Mouse (Mus musculus) heart, embryonic 15.5 days (tissue): Measurements from ENCODE around the gene Vamp1. TPM values are rescaled to one million over a fixed set of nuclear protein-coding genes. Genes with fewer than 3 reads are reported as not detected.

Experiments used
- ATAC-seq: fragments of 200-750 bp; cut with Nextera tagmentation; replicated peaks from 2 replicates; pipeline ENCODE4 v1.8.0; 2017; ENCODE audit warnings: low read depth, moderate TSS enrichment; ENCODE audit not compliant: insufficient number of reproducible peaks, insufficient read depth, low FRiP score
- H3K27ac ChIP-seq: fragments of 300-500 bp; sonication (generic); 2 replicates; pipeline ENCODE4 v1.5.1; 2015; ENCODE audit warnings: mild to moderate bottlenecking, inconsistent platforms
- H3K27me3 ChIP-seq: fragments of 300-500 bp; sonication (generic); 2 replicates; pipeline ENCODE4 v1.6.1; 2015; ENCODE audit warnings: inconsistent platforms
- H3K36me3 ChIP-seq: fragments of 300-500 bp; sonication (generic); 2 replicates; pipeline ENCODE4 v1.6.1; 2015; ENCODE audit warnings: mild to moderate bottlenecking, inconsistent platforms
- H3K4me1 ChIP-seq: fragments of 300-500 bp; sonication (generic); replicated peaks from 2 replicates; pipeline ENCODE4 v1.6.1; 2015; ENCODE audit warnings: inconsistent platforms
- H3K4me2 ChIP-seq: fragments of 300-500 bp; sonication (generic); 2 replicates; pipeline ENCODE4 v1.6.1; 2015; ENCODE audit warnings: inconsistent platforms, mild to moderate bottlenecking, moderate library complexity
- H3K4me3 ChIP-seq: fragments of 300-500 bp; sonication (generic); 2 replicates; pipeline ENCODE4 v1.5.1; 2015; ENCODE audit warnings: mild to moderate bottlenecking, inconsistent platforms
- H3K9ac ChIP-seq: fragments of 300-500 bp; sonication (generic); 2 replicates; pipeline ENCODE4 v1.6.1; 2015; ENCODE audit warnings: mild to moderate bottlenecking, inconsistent platforms
- H3K9me3 ChIP-seq: fragments of 300-500 bp; sonication (generic); replicated peaks from 2 replicates; pipeline ENCODE4 v1.6.1; 2016; ENCODE audit warnings: inconsistent platforms
- WGBS: fragments of 180-500 bp; shearing (Covaris S2); methylation state at CpG from one replicate; pipeline ENCODE4 v1.1.7; 2015; ENCODE audit warnings: mixed read lengths; 5-methylcytosine and 5-hydroxymethylcytosine counted together
- polyA plus RNA-seq: library from polyadenylated mRNA; unstranded; fragments of >200 nt; fragmentation: Nextera tagmentation; extraction: Ambion mirVana; gene quantifications from 2 replicates; pipeline ENCODE4 v1.2.1, GENCODE M21; 2015

Vamp1 gene
- polyA plus RNA-seq, 1 experiment from 2014 or later = 5.3 TPM

DNA sequence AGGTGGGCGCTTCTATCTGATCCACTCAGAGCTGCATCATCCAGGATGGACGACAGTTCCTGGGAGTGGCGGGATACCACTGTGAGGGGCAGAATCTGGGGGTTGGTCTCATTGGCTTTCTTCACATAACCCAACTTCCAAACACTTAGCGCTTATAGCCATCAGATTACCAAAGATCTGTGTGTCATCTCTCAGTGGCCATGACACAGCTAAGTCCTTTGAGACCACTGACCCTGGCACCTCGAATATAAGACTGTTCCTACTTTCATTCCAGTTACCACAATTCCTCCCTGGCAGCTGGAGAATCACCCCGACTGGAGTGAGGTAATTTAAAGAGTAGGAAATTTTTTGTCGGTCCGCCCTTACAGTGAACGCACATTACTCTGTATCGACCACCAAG, 29.1 kb upstream of the Vamp1 start:
- H3K9ac ChIP-seq = no peak overlapping the region
- peaks cover 11% of the 10 kb centered on the region for H3K4me1 ChIP-seq
- H3K27ac ChIP-seq = no peak overlapping the region
- WGBS = 92% methylated on average over 10 of the region's 10 CpGs
- ATAC-seq = no peak
- no peak overlapping the region for H3K4me3 ChIP-seq
- H3K27me3 ChIP-seq = no peaks in the 10 kb centered on the region
- no peak overlapping the region for H3K4me2 ChIP-seq
- peaks cover 83% of the 10 kb centered on the region for H3K36me3 ChIP-seq
- no peaks in the 10 kb centered on the region for H3K9me3 ChIP-seq

DNA sequence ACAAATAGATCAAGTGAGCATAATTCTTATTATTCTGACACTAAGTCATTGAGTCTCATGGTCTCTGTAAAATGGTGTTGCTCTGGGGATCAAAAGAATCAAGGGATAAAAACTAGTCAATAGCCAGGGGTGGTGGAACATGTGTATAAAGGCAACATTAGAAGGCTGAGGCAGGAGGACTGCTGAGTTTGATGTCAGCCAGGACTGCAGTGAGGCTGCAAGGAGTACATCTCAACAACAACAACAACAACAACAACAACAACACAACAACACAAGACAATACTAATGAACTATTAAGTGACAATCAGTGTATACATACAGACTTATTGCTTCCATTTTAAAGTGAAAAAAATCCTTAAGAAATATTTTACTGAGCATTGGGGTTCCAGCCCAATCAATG, 24.5 kb upstream of the Vamp1 start:
- peak overlapping the region; percentile 71 for H3K9ac ChIP-seq
- H3K27ac ChIP-seq = peak overlapping the region; percentile 100
- H3K4me1 ChIP-seq = peaks cover 23% of the 10 kb centered on the region
- H3K36me3 ChIP-seq = peaks cover 60% of the 10 kb centered on the region
- no peaks in the 10 kb centered on the region for H3K27me3 ChIP-seq
- no peaks in the 10 kb centered on the region for H3K9me3 ChIP-seq
- ATAC-seq = no peak
- H3K4me3 ChIP-seq = peak overlapping the region; percentile 80
- H3K4me2 ChIP-seq = peak overlapping the region; percentile 59

GRCm38 (mm10) chr6:125191332-125192015, 23.9 kb upstream of the Vamp1 start, which contains the start of the genes Ncapd2 and Mrpl51:
Ncapd2 (minus strand) TSS chr6:125191701.
Mrpl51 (plus strand) TSS chr6:125191801.
- Histone ChIP-seq H3K9ac (peak within 1 kb of the TSS; percentile 86), H3K4me3 (peak within 1 kb of the TSS; percentile 80), H3K9me3 (no peaks in the 10 kb centered on the region), H3K4me1 (peaks cover 23% of the 10 kb centered on the region), H3K27ac (peak within 1 kb of the TSS; percentile 100), H3K4me2 (peak within 1 kb of the TSS; percentile 81), H3K36me3 (peaks cover 54% of the 10 kb centered on the region), H3K27me3 (no peaks in the 10 kb centered on the region)
- ATAC-seq = peak; percentile 95
- under 1% methylated on average over 54 of the region's 54 CpGs for WGBS

DNA sequence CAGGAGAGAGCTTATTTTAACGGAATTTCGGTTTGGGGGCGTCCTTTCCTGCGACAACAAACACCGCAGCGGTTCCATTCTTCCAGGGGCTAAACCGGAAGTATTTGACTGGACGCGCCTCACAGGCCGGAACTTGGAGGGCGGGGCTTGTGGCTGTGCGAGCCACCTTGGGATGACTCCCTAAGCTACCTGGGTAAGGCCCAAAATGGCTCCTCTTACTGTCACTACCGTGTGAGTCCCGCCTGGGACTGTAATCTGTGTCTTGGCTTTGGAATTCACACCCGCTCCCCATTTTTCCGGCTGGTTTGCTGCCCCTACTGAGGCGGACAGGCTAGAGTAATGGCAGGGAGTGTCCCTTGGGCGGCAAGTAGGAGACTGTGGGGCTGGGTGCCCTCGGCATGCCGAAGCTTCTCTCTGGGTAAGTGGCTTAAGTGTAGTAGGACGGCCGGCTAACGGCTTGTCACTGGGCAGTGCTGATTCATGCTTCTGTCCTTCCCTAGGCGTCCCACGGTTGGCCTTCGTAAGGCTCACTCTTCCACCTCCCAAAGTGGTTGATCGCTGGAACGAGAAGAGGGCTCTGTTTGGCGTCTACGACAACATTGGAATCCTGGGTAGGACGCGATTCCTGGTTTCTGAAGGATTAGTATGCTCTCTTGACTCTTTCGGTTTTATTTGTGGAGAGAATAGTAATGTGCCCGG, 23.2 kb upstream of the Vamp1 start:
- peaks cover 47% of the 10 kb centered on the region for H3K36me3 ChIP-seq
- H3K9me3 ChIP-seq = no peaks in the 10 kb centered on the region
- under 1% methylated on average over 34 of the region's 34 CpGs for WGBS
- H3K4me3 ChIP-seq = peak overlapping the region; percentile 80
- H3K9ac ChIP-seq = peak overlapping the region; percentile 86
- H3K27ac ChIP-seq = peak overlapping the region; percentile 100
- ATAC-seq = peak; percentile 90
- H3K4me1 ChIP-seq = peaks cover 23% of the 10 kb centered on the region
- no peaks in the 10 kb centered on the region for H3K27me3 ChIP-seq
- peak overlapping the region; percentile 81 for H3K4me2 ChIP-seq

DNA sequence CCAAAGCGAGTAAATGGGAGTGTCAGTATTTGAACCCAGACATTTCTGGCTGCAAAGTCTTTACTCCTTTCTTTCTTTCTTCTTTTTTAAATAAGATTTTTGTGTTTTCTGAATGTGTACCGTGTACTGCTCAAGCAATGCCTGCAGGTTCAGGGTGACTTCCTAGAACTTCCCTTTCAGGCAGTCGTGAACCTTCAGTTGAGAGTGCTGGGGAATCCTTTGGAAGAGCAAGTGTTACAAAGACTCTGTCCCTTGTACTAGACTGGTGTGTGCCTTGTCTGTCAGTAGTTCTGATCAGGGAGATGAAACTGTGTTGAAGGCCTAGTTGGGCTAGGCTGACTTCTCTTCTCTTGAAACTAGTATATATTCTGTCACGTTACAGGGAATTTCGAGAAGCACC, 22.5 kb upstream of the Vamp1 start:
- Histone ChIP-seq H3K4me3 (peak overlapping the region; percentile 80), H3K9me3 (no peaks in the 10 kb centered on the region), H3K9ac (peak overlapping the region; percentile 86), H3K4me1 (peaks cover 23% of the 10 kb centered on the region), H3K36me3 (peaks cover 40% of the 10 kb centered on the region), H3K27ac (peak overlapping the region; percentile 100), H3K27me3 (no peaks in the 10 kb centered on the region), H3K4me2 (peak overlapping the region; percentile 81)
- ATAC-seq = no peak
- 28% methylated on average over 5 of the region's 5 CpGs for WGBS

- Histone ChIP-seq H3K4me1 (peaks cover 23% of the 10 kb centered on the region), H3K9ac (no peak overlapping the region), H3K4me2 (peak overlapping the region; percentile 81), H3K4me3 (peak overlapping the region; percentile 80), H3K27ac (0 out of 2 replicates have a peak overlapping the region, but pooled peaks have one; percentile 6), H3K9me3 (no peaks in the 10 kb centered on the region), H3K36me3 (peaks cover 35% of the 10 kb centered on the region), H3K27me3 (no peaks in the 10 kb centered on the region)
- 53% methylated on average over 7 of the region's 7 CpGs for WGBS
- ATAC-seq = no peak
These were observed 22.0 kb upstream of the Vamp1 start for GRCm38 (mm10) chr6:125193390-125193789.

GRCm38 (mm10) chr6:125195541-125196075, 19.7 kb upstream of the Vamp1 start:
- Histone ChIP-seq H3K36me3 (peaks cover 21% of the 10 kb centered on the region), H3K27me3 (no peaks in the 10 kb centered on the region), H3K9me3 (no peaks in the 10 kb centered on the region), H3K4me2 (no peak overlapping the region), H3K27ac (no peak overlapping the region), H3K4me3 (no peak overlapping the region), H3K9ac (no peak overlapping the region), H3K4me1 (peaks cover 14% of the 10 kb centered on the region)
- no peak for ATAC-seq
- WGBS = 39% methylated on average over 1 of the region's 1 CpGs

DNA sequence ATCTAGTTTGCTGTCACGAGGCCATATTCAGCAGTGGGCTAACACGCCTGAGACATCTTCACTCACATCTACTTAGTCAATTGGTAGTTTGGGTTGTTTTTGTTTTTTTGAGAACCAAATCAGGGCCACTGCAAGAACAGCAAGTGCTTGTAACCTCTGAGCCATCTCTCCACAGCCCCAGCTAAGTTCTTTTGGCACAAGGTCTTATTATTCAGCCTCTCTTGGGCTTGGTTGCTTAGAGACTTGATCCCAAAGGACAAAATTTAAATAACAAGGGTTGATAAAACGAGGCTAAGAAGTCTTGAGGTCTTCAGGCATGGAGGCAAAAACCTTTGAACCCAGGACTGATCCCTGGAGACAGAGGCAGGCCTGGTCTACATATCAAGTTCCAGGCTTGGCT, 19.1 kb upstream of the Vamp1 start:
- no peak for ATAC-seq
- Histone ChIP-seq H3K36me3 (peaks cover 21% of the 10 kb centered on the region), H3K4me1 (peaks cover 13% of the 10 kb centered on the region), H3K27me3 (no peaks in the 10 kb centered on the region), H3K27ac (no peak overlapping the region), H3K9ac (no peak overlapping the region), H3K4me3 (no peak overlapping the region), H3K9me3 (no peaks in the 10 kb centered on the region), H3K4me2 (no peak overlapping the region)
- WGBS = 77% methylated on average over 3 of the region's 3 CpGs

DNA sequence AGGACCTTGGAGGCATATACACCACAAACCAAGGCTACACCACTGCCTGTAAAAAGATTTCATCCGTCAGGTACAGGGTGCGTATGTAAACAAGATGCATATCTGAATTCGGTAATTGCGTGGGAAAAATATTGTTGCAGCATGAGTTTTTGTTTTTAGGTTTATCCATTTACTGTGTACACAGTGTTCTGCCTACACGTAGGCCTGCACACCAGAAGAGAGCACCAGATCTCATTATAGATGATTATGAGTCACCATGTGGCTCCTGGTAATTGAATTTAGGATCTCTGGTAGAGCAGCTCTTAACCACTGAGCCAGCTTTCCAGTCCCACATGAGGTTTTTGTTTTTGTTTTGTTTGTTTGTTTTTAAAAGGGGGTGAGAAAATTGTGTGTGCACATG, 18.2 kb upstream of the Vamp1 start:
- Histone ChIP-seq H3K4me1 (peaks cover 13% of the 10 kb centered on the region), H3K4me2 (no peak overlapping the region), H3K27me3 (no peaks in the 10 kb centered on the region), H3K4me3 (no peak overlapping the region), H3K36me3 (peaks cover 21% of the 10 kb centered on the region), H3K9me3 (no peaks in the 10 kb centered on the region), H3K27ac (no peak overlapping the region), H3K9ac (no peak overlapping the region)
- 86% methylated on average over 5 of the region's 5 CpGs for WGBS
- no peak for ATAC-seq

DNA sequence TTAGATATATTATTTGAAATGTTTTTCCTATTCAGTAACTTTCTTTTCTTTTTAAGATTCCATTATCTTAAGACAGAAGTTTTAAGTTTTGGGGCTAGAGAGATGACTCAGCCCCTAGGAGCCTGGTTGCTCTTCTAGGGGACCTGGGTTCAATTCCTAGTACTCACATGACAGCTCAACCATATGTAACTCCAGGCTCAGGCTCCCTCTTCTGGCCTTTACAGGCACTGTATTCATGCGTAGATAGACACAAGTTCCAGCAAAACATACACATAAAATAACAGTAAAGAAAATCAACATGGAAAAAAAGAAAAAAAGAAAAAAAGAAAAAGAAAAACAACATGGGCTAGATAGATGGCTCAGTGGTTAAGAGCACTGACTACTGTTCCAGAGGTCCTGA, 4.9 kb upstream of the Vamp1 start:
- H3K4me2 ChIP-seq = no peak overlapping the region
- no peak overlapping the region for H3K27ac ChIP-seq
- no peak overlapping the region for H3K9ac ChIP-seq
- WGBS = 70% methylated on average over 1 of the region's 1 CpGs
- H3K4me3 ChIP-seq = no peak overlapping the region
- peaks cover 13% of the 10 kb centered on the region; the same call in 1 of the 2 replicates for H3K27me3 ChIP-seq
- ATAC-seq = no peak
- H3K4me1 ChIP-seq = no peaks in the 10 kb centered on the region; the same call in 1 of the 2 replicates
- no peaks in the 10 kb centered on the region for H3K36me3 ChIP-seq
- no peaks in the 10 kb centered on the region for H3K9me3 ChIP-seq

- no peak overlapping the region for H3K4me3 ChIP-seq
- no peaks in the 10 kb centered on the region for H3K36me3 ChIP-seq
- peaks cover 13% of the 10 kb centered on the region; the same call in 1 of the 2 replicates for H3K27me3 ChIP-seq
- H3K9me3 ChIP-seq = no peaks in the 10 kb centered on the region
- no peak for ATAC-seq
- H3K4me2 ChIP-seq = no peak overlapping the region
- no peak overlapping the region for H3K27ac ChIP-seq
- no peak overlapping the region for H3K9ac ChIP-seq
- WGBS = 38% methylated on average over 2 of the region's 2 CpGs
- H3K4me1 ChIP-seq = peaks cover 14% of the 10 kb centered on the region
These were observed 2.7 kb upstream of the Vamp1 start for GRCm38 (mm10) chr6:125212621-125213020.
